Mouse (Mus musculus): ENCODE measurements at regions not wholly inside any gene's neighbourhood (a gene's known extent, or its start where the extent isn't known, plus 50 kb on each side); places are given as distances from the start of the nearest gene placed in this dataset.

DNA sequence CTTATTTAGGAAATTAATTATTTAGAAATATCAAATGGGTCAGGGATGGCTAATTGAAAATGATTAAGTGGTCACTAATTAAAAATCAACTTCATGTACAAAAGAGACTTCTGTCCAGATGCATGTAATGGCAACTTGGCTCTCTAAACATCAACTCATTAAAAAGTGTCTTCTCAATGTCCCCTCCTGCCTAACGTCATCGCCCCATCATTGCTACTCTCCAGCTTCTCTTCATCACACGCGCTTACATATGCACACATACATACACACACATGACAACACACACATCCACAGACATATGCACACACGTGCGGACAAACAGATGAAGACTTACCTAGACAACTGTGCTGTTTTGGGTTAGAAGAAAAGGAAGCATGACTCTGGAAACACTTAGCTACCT, 476.1 kb upstream of the Pbx1 start:
- H3K27me3 ChIP-seq, result peaks cover 6% of the 10 kb centered on the region; the same call in 1 of the 2 replicates
- no peak overlapping the region for H3K4me2 ChIP-seq
- H3K27ac ChIP-seq (replicated peaks), result no peak overlapping the region; the same call in 1 of the 2 replicates
- H3K9me3 ChIP-seq, result no peaks in the 10 kb centered on the region
- no peak overlapping the region for H3K9ac ChIP-seq
- peak; percentile 42; the same call in 1 of the 2 replicates for ATAC-seq (ENCODE audit: low read depth)
- peaks cover 12% of the 10 kb centered on the region for H3K4me1 ChIP-seq (replicated peaks)
- H3K4me3 ChIP-seq, result no peak overlapping the region
- WGBS, result 88% methylated on average over 6 of the region's 6 CpGs
- H3K36me3 ChIP-seq, result no peaks in the 10 kb centered on the region

DNA sequence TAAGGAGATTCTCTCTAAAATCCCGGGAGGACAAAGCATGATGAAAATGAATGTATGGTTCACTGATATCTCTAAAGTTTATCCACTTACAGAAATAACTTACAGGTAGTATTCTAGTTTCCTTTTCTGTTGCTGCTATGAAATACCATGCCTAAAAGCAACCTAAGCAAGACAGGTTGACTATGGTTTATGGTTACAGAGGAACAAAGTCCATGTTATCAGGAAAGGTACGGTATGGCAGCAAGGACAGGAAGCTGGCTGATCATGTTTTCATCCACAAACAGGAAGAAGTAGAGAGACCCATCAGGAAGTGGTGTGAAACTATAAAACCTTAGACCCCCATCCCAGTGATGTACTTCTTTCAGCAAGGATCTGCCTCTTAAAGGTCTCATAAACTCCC, 466.4 kb upstream of the Pbx1 start:
- H3K27me3 ChIP-seq, result no peaks in the 10 kb centered on the region
- no peak overlapping the region for H3K4me2 ChIP-seq
- H3K4me1 ChIP-seq (replicated peaks), result no peaks in the 10 kb centered on the region
- no peaks in the 10 kb centered on the region for H3K36me3 ChIP-seq
- no peak overlapping the region for H3K27ac ChIP-seq (replicated peaks)
- ATAC-seq (ENCODE audit: low read depth), result no peak
- 81% methylated on average over 2 of the region's 2 CpGs for WGBS
- no peaks in the 10 kb centered on the region for H3K9me3 ChIP-seq
- H3K9ac ChIP-seq, result no peak overlapping the region
- no peak overlapping the region for H3K4me3 ChIP-seq

- no peak overlapping the region for H3K9ac ChIP-seq
- H3K27ac ChIP-seq (replicated peaks), result no peak overlapping the region
- H3K27me3 ChIP-seq, result no peaks in the 10 kb centered on the region
- WGBS, result 81% methylated on average over 3 of the region's 3 CpGs
- no peak overlapping the region for H3K4me3 ChIP-seq
- no peaks in the 10 kb centered on the region for H3K36me3 ChIP-seq
- no peak overlapping the region for H3K4me2 ChIP-seq
- no peak for ATAC-seq (ENCODE audit: low read depth)
- no peaks in the 10 kb centered on the region for H3K4me1 ChIP-seq (replicated peaks)
- no peaks in the 10 kb centered on the region for H3K9me3 ChIP-seq
Observed at GRCm38 (mm10) chr1:168861577-168861976, 429.5 kb upstream of the Pbx1 start.

DNA sequence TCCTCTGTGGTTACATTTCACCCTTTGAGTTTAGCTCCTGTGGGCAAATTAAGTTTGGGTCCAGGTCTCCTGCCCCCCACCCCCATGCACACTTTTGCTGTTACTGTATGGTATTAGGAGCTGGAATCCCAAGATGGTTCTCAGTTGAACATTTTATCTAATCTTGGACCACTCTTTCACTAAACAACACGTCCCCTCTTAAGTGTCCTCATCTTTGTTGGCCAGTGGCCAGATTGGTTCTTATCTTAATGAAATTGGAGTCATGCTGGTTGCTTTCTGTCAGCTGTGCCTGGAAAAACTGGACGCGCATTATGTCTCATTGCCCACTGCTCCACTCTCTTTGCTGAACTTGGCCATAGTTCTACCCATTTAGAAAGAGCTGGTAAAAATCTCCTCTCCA, 391.1 kb upstream of the Pbx1 start:
- H3K27ac ChIP-seq (replicated peaks), result no peak overlapping the region
- H3K4me1 ChIP-seq (replicated peaks), result no peaks in the 10 kb centered on the region
- H3K4me3 ChIP-seq, result no peak overlapping the region
- H3K9me3 ChIP-seq, result no peaks in the 10 kb centered on the region
- H3K4me2 ChIP-seq, result no peak overlapping the region
- WGBS, result 88% methylated on average over 3 of the region's 3 CpGs
- H3K36me3 ChIP-seq, result no peaks in the 10 kb centered on the region
- ATAC-seq (ENCODE audit: low read depth), result no peak
- no peaks in the 10 kb centered on the region for H3K27me3 ChIP-seq
- no peak overlapping the region for H3K9ac ChIP-seq

DNA sequence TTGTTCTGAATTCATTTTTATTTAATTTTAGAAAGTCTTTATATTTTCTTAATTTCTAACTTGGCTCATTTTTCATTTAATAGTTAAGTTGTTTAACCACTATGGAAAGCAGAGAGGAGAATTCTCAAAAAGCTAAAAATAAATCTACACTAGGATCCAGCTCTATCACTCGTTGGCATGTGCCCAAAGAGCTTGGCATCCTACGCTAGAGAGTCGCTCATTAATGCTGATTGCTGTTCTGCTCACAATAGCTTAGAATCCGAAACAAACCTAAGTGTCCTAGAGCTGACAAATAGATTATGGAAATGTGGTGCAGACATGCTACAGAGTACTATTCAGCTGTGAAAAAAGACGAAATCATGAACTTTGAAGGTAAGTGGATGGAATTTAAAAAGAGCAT, 386.3 kb upstream of the Pbx1 start:
- 68% methylated on average over 5 of the region's 5 CpGs for WGBS
- no peaks in the 10 kb centered on the region for H3K4me1 ChIP-seq (replicated peaks)

GRCm38 (mm10) chr1:168807084-168807483, 375.0 kb upstream of the Pbx1 start:
- Histone ChIP-seq H3K4me1 (replicated peaks) (no peaks in the 10 kb centered on the region), H3K9ac (no peak overlapping the region), H3K9me3 (no peaks in the 10 kb centered on the region), H3K4me2 (no peak overlapping the region), H3K27me3 (no peaks in the 10 kb centered on the region), H3K4me3 (no peak overlapping the region), H3K36me3 (no peaks in the 10 kb centered on the region), H3K27ac (replicated peaks) (no peak overlapping the region)
- no peak for ATAC-seq (ENCODE audit: low read depth)
- WGBS, result 63% methylated on average over 3 of the region's 3 CpGs

More for the DNA sequence above, 386.3 kb upstream of the Pbx1 start:
- Histone ChIP-seq H3K9me3 (no peaks in the 10 kb centered on the region), H3K27ac (replicated peaks) (no peak overlapping the region), H3K4me2 (no peak overlapping the region), H3K27me3 (no peaks in the 10 kb centered on the region), H3K9ac (no peak overlapping the region), H3K36me3 (no peaks in the 10 kb centered on the region), H3K4me3 (no peak overlapping the region)
- ATAC-seq (ENCODE audit: low read depth), result no peak

DNA sequence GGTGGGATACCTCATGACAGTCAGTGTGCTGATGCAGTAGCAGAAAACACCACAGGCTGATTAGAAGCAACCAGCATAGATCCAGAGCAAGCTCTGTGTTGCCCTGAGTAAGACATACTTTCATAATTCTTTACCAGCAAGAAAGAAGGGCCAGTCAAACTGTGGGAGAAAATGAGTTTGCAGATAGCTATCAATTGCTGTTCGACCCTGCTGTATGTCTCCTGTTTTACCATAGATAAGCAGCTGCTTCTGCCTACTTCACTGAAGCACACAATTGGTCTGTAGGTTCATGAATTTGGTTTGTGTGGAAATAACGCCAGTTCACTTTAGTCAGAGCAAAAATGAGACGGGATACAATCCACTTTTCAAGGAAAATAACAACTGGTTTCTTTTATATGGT, 373.4 kb upstream of the Pbx1 start:
- Histone ChIP-seq H3K4me2 (no peak overlapping the region), H3K36me3 (no peaks in the 10 kb centered on the region), H3K27ac (replicated peaks) (no peak overlapping the region), H3K4me1 (replicated peaks) (no peaks in the 10 kb centered on the region), H3K4me3 (no peak overlapping the region), H3K9ac (no peak overlapping the region), H3K9me3 (no peaks in the 10 kb centered on the region), H3K27me3 (no peaks in the 10 kb centered on the region)
- 68% methylated on average over 3 of the region's 3 CpGs for WGBS
- ATAC-seq (ENCODE audit: low read depth), result no peak

- H3K4me1 ChIP-seq (replicated peaks), result no peaks in the 10 kb centered on the region
- ATAC-seq (ENCODE audit: low read depth), result no peak
- H3K36me3 ChIP-seq, result no peaks in the 10 kb centered on the region
- no peaks in the 10 kb centered on the region for H3K27me3 ChIP-seq
- H3K4me3 ChIP-seq, result no peak overlapping the region
- 81% methylated on average over 1 of the region's 1 CpGs for WGBS
- no peak overlapping the region for H3K27ac ChIP-seq (replicated peaks)
- H3K9me3 ChIP-seq, result no peaks in the 10 kb centered on the region
- H3K9ac ChIP-seq, result no peak overlapping the region
- no peak overlapping the region for H3K4me2 ChIP-seq
Observed at GRCm38 (mm10) chr1:168801046-168801445, 369.0 kb upstream of the Pbx1 start.

DNA sequence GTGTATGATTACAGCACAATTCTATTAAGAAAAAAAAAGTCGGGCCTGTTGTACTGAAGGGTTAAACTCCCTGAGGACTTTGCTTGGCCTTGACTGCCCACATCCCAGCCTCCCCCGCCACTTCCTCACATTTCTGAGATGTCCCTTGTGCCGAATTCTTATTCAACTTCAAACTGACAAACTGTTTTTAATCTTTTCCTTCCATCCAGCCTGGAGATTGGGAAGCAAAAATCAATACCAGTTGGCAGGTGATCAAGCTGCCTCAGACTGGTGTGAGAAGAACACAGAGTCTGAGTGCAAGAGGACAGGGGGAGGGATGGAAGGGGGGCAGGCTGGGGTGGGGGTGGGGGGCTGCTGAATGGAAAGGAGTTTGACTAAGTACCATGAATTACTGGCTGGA, 354.7 kb upstream of the Pbx1 start:
- H3K9me3 ChIP-seq, result no peaks in the 10 kb centered on the region
- no peaks in the 10 kb centered on the region for H3K4me1 ChIP-seq (replicated peaks)
- no peaks in the 10 kb centered on the region for H3K36me3 ChIP-seq
- H3K27me3 ChIP-seq, result no peaks in the 10 kb centered on the region
- no peak overlapping the region for H3K4me2 ChIP-seq
- H3K9ac ChIP-seq, result no peak overlapping the region
- 51% methylated on average over 3 of the region's 3 CpGs for WGBS
- H3K27ac ChIP-seq (replicated peaks), result no peak overlapping the region
- ATAC-seq (ENCODE audit: low read depth), result no peak
- no peak overlapping the region for H3K4me3 ChIP-seq

GRCm38 (mm10) chr1:168783851-168784250, 351.8 kb upstream of the Pbx1 start:
- ATAC-seq (ENCODE audit: low read depth), result no peak
- H3K36me3 ChIP-seq, result no peaks in the 10 kb centered on the region
- no peak overlapping the region for H3K27ac ChIP-seq (replicated peaks)
- no peak overlapping the region for H3K9ac ChIP-seq
- no peaks in the 10 kb centered on the region for H3K9me3 ChIP-seq
- H3K4me2 ChIP-seq, result no peak overlapping the region
- H3K27me3 ChIP-seq, result no peaks in the 10 kb centered on the region
- no peak overlapping the region for H3K4me3 ChIP-seq
- H3K4me1 ChIP-seq (replicated peaks), result no peaks in the 10 kb centered on the region

GRCm38 (mm10) chr1:168764368-168764895, 332.4 kb upstream of the Pbx1 start:
- peaks cover 13% of the 10 kb centered on the region; the same call in 1 of the 2 replicates for H3K4me1 ChIP-seq (replicated peaks)
- no peak overlapping the region for H3K9ac ChIP-seq
- H3K27me3 ChIP-seq, result no peaks in the 10 kb centered on the region
- no peaks in the 10 kb centered on the region for H3K9me3 ChIP-seq
- 86% methylated on average over 6 of the region's 6 CpGs for WGBS
- H3K4me3 ChIP-seq, result no peak overlapping the region
- H3K4me2 ChIP-seq, result no peak overlapping the region
- ATAC-seq (ENCODE audit: low read depth), result no peak
- H3K36me3 ChIP-seq, result no peaks in the 10 kb centered on the region
- no peak overlapping the region for H3K27ac ChIP-seq (replicated peaks)

- no peak overlapping the region for H3K9ac ChIP-seq
- H3K36me3 ChIP-seq, result no peaks in the 10 kb centered on the region
- 81% methylated on average over 2 of the region's 2 CpGs for WGBS
- H3K4me2 ChIP-seq, result no peak overlapping the region
- no peak for ATAC-seq (ENCODE audit: low read depth)
- no peak overlapping the region for H3K4me3 ChIP-seq
- peaks cover 13% of the 10 kb centered on the region; the same call in 1 of the 2 replicates for H3K4me1 ChIP-seq (replicated peaks)
- H3K27ac ChIP-seq (replicated peaks), result no peak overlapping the region
- H3K27me3 ChIP-seq, result no peaks in the 10 kb centered on the region
- H3K9me3 ChIP-seq, result no peaks in the 10 kb centered on the region
Observed at GRCm38 (mm10) chr1:168761095-168761494, 329.0 kb upstream of the Pbx1 start.

DNA sequence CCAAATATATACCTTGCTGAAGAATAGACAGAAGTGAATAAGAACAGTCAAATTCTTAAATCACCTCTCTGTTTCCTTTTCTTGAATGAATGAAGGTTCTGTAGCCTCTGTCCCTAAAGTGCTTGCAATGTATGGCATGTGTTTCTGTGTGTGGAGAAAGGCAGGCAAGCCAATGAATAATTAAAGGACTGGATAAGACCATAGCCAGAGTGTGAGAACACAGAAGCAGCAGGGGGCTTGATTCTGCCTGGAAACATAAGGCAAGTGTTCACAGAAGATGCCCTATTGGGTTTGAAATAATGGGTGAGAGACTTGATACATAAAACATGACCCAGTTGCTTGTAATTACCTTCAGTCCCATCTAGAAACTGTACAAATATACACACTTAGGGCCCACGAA, 328.2 kb upstream of the Pbx1 start:
- Histone ChIP-seq H3K36me3 (no peaks in the 10 kb centered on the region), H3K4me1 (replicated peaks) (peaks cover 13% of the 10 kb centered on the region; the same call in 1 of the 2 replicates), H3K27ac (replicated peaks) (no peak overlapping the region), H3K4me2 (no peak overlapping the region), H3K9me3 (no peaks in the 10 kb centered on the region), H3K4me3 (no peak overlapping the region), H3K27me3 (no peaks in the 10 kb centered on the region), H3K9ac (no peak overlapping the region)
- ATAC-seq (ENCODE audit: low read depth), result no peak
- 36% methylated on average over 1 of the region's 1 CpGs for WGBS

Data from neural tube, embryonic 13.5 days (tissue).